Mouse (Mus musculus): ENCODE results near the gene Olfr1333. TPM values are rescaled to one million over a fixed set of nuclear protein-coding genes. Genes with fewer than 3 reads are reported as not detected.

Olfr1333 gene
- polyA plus RNA-seq (2015; fragmentation: Illumina TruSeq; extraction: RNeasy Lipid Tissue Mini Kit (QIAGEN cat#74804); ENCODE audit: low read depth, low replicate concordance), result not detected

DNA sequence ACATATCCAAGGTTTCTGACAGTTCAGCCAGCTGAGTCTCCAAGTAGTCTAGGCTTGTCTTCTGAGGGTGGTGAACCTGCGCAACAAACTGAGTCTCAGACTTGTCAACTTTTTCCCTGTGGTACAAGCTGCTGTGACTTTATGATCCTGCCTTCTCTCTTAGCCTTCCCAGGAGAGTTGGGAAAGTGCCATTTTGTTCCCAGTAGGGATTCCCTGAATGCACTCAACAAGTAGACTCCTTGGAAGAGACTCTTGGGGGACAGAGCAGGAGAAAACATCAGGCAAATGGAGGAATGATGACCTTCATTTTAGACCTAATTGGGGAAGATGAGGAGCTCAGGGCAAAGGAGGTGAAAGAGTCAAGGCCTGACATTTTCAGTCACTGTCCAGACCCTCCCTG, at the start of gene Olfr1333:
Gene Olfr1333, minus strand, starts transcription at position 101 of the 400 bp plus-strand sequence.

DNA sequence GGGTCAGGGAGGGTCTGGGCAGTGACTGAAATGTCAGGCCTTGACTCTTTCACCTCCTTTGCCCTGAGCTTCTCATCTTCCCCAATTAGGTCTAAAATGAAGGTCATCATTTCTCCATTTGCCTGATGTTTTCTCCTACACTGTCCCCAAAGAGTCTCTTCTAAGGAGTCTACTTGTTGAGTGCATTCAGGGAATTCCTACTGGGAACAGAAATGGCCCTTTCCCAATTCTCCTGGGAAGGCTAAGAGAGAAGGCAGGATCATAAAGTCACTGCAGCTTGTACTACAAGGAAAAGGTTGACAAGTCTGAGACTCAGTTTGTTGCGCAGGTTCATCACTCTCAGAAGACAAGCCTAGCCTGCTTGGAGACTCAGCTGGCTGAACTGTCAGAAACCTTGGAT, 28.3 kb upstream of the Olfr1333 start, which contains the start of gene Olfr1331:
Gene Olfr1331, plus strand, starts transcription at position 301 of the 400 bp plus-strand sequence.

DNA sequence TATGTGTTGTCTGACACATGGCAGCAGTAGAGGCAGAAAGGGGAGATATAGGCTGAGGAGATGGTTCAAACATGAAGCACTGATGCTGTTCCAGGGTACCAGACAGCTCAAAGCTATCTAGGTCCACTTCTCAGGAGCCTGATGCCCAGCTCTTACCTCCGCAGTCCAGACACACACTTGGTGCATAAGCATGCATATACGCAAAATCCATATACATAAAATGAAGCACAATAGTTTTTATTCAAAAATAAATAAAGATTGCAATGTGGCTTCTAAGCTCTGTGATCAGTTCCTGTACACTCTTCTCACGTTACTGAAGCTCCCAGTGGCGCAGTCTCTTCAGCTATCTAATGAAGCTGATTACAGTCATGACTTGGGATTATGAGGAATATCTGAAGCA, 26.2 kb downstream of the Olfr1333 start, which contains the start of gene Olfr1335:
Gene Olfr1335, minus strand, starts transcription at position 101 of the 400 bp plus-strand sequence.

GRCm38 (mm10) chr4:118782486-118782885, 53.6 kb downstream of the Olfr1333 start, which contains the start of gene Olfr1337:
Olfr1337 (minus strand) TSS chr4:118782586.

Other genes starting within 250 kb of the Olfr1333 start
- gene Cfap57, start 215.5 kb downstream of the Olfr1333 start, polyA plus RNA-seq (2015; fragmentation: Illumina TruSeq; extraction: RNeasy Lipid Tissue Mini Kit (QIAGEN cat#74804); ENCODE audit: low read depth, low replicate concordance), result 0.67 TPM
- 60.0 TPM for gene Ebna1bp2, start 215.5 kb downstream of the Olfr1333 start, polyA plus RNA-seq (2015; fragmentation: Illumina TruSeq; extraction: RNeasy Lipid Tissue Mini Kit (QIAGEN cat#74804); ENCODE audit: low read depth, low replicate concordance)
- not detected for gene Olfr62, start 177.3 kb downstream of the Olfr1333 start, polyA plus RNA-seq (2015; fragmentation: Illumina TruSeq; extraction: RNeasy Lipid Tissue Mini Kit (QIAGEN cat#74804); ENCODE audit: low read depth, low replicate concordance)
- not detected for gene Olfr1342, start 143.5 kb downstream of the Olfr1333 start, polyA plus RNA-seq (2015; fragmentation: Illumina TruSeq; extraction: RNeasy Lipid Tissue Mini Kit (QIAGEN cat#74804); ENCODE audit: low read depth, low replicate concordance)
- not detected for gene Olfr1341, start 132.8 kb downstream of the Olfr1333 start, polyA plus RNA-seq (2015; fragmentation: Illumina TruSeq; extraction: RNeasy Lipid Tissue Mini Kit (QIAGEN cat#74804); ENCODE audit: low read depth, low replicate concordance)
- gene Olfr1340, start 116.1 kb downstream of the Olfr1333 start, polyA plus RNA-seq (2015; fragmentation: Illumina TruSeq; extraction: RNeasy Lipid Tissue Mini Kit (QIAGEN cat#74804); ENCODE audit: low read depth, low replicate concordance), result not detected
- not detected for gene Olfr1339, start 104.1 kb downstream of the Olfr1333 start, polyA plus RNA-seq (2015; fragmentation: Illumina TruSeq; extraction: RNeasy Lipid Tissue Mini Kit (QIAGEN cat#74804); ENCODE audit: low read depth, low replicate concordance)
- not detected for gene Olfr1338, start 77.5 kb downstream of the Olfr1333 start, polyA plus RNA-seq (2015; fragmentation: Illumina TruSeq; extraction: RNeasy Lipid Tissue Mini Kit (QIAGEN cat#74804); ENCODE audit: low read depth, low replicate concordance)
- gene Olfr1337, start 53.7 kb downstream of the Olfr1333 start, polyA plus RNA-seq (2015; fragmentation: Illumina TruSeq; extraction: RNeasy Lipid Tissue Mini Kit (QIAGEN cat#74804); ENCODE audit: low read depth, low replicate concordance), result not detected
- gene Olfr1335, start 26.3 kb downstream of the Olfr1333 start, polyA plus RNA-seq (2015; fragmentation: Illumina TruSeq; extraction: RNeasy Lipid Tissue Mini Kit (QIAGEN cat#74804); ENCODE audit: low read depth, low replicate concordance), result not detected
- gene Olfr1331, start 28.4 kb upstream of the Olfr1333 start, polyA plus RNA-seq (2015; fragmentation: Illumina TruSeq; extraction: RNeasy Lipid Tissue Mini Kit (QIAGEN cat#74804); ENCODE audit: low read depth, low replicate concordance), result not detected
- gene Olfr1330, start 52.3 kb upstream of the Olfr1333 start, polyA plus RNA-seq (2015; fragmentation: Illumina TruSeq; extraction: RNeasy Lipid Tissue Mini Kit (QIAGEN cat#74804); ENCODE audit: low read depth, low replicate concordance), result not detected
- not detected for gene Olfr1329, start 81.2 kb upstream of the Olfr1333 start, polyA plus RNA-seq (2015; fragmentation: Illumina TruSeq; extraction: RNeasy Lipid Tissue Mini Kit (QIAGEN cat#74804); ENCODE audit: low read depth, low replicate concordance)
- not detected for gene Olfr1328, start 102.3 kb upstream of the Olfr1333 start, polyA plus RNA-seq (2015; fragmentation: Illumina TruSeq; extraction: RNeasy Lipid Tissue Mini Kit (QIAGEN cat#74804); ENCODE audit: low read depth, low replicate concordance)
- not detected for gene Lao1, start 125.3 kb upstream of the Olfr1333 start, polyA plus RNA-seq (2015; fragmentation: Illumina TruSeq; extraction: RNeasy Lipid Tissue Mini Kit (QIAGEN cat#74804); ENCODE audit: low read depth, low replicate concordance)